Mouse (Mus musculus) embryonic stem cell, embryonic (primary cell): ENCODE measurements around the gene S100a16.

Source experiments
- CTCF ChIA-PET, 4 experiments: fragments of 300-600 bp in 2 of 4; fragments of 350-600 bp in 2 of 4; sonication (Branson Sonifier 250); formaldehyde crosslinking; loops; one replicate each; lab custom pipeline; 2022; ENCODE audit warnings: inconsistent platforms in 2 of 4; lab: Charles Lee
- POLR2A ChIA-PET, 4 experiments: fragments of 300-600 bp in 2 of 4; fragments of 350-600 bp in 2 of 4; sonication (Branson Sonifier 250); formaldehyde crosslinking; loops; one replicate each; lab custom pipeline; 2022; ENCODE audit warnings: antibody characterized with exemption in 4 of 4, inconsistent platforms in 1 of 4; lab: Charles Lee

S100a16 gene

GRCm38 (mm10) chr3:90512276-90512675 lies 24.8 kb upstream of the S100a16 start:
- POLR2A ChIA-PET = interaction anchor here (0.6 to 19.5 kb wide), 84 partner anchors 8 to 1094 kb away, joined by 3 to 802 read pairs (median 8); partner anchors contain the start of genes Ints3 (in 3 of the 4), S100a14 (in 3 of the 4), S100a16 (in 3 of the 4) and Slc27a3 (in 3 of the 4)
- CTCF ChIA-PET = interaction anchor here in 3 of 4 experiments (1.0 to 2.6 kb wide), 5 partner anchors 10 to 22 kb away, joined by 3 to 24 read pairs (median 5); partner anchors contain the start of genes Snapin (in 2 of the 3) and S100a14 (in 1 of the 3)

- ChIA-PET CTCF (interaction anchor here (0.5 to 2.6 kb wide), 13 partner anchors 9 to 197 kb away, joined by 3 to 24 read pairs (median 4); partner anchors contain the start of genes S100a14 (in 2 of the 4) and Snapin (in 2 of the 4)), POLR2A (interaction anchor here (0.6 to 19.5 kb wide), 160 partner anchors 8 to 1938 kb away, joined by 3 to 802 read pairs (median 5); partner anchors contain the start of genes Ints3 (in 3 of the 4), S100a14 (in 3 of the 4), S100a16 (in 3 of the 4) and Slc27a3 (in 3 of the 4))
Observed at GRCm38 (mm10) chr3:90512948-90513642, 24.0 kb upstream of the S100a16 start.

- CTCF ChIA-PET = interaction anchor here in 2 of 4 experiments (0.8 to 2.6 kb wide), 7 partner anchors 8 to 196 kb away, joined by 3 to 24 read pairs (median 4); partner anchors contain the start of genes S100a14 (in 2 of the 2) and Snapin (in 2 of the 2)
- POLR2A ChIA-PET = interaction anchor here (0.7 to 19.5 kb wide), 101 partner anchors 8 to 1939 kb away, joined by 3 to 802 read pairs (median 7); partner anchors contain the start of genes Ints3 (in 3 of the 4), S100a14 (in 3 of the 4), Slc27a3 (in 3 of the 4) and Snapin (in 3 of the 4)
Observed at GRCm38 (mm10) chr3:90513796-90514590, 23.1 kb upstream of the S100a16 start, which contains the start of the genes S100a1 and S100a13. TSS of gene S100a1 (minus strand) at chr3:90514392. TSS of gene S100a13 (plus strand) at chr3:90514435.

- ChIA-PET CTCF (interaction anchor here in 1 of 4 experiments (0.6 kb wide), 1 partner anchor 17 kb away, joined by 8 read pairs; no protein-coding TSS in a partner anchor), POLR2A (interaction anchor here in 3 of 4 experiments (0.6 to 6.8 kb wide), 17 partner anchors 7 to 107 kb away, joined by 3 to 101 read pairs (median 4); partner anchors contain the start of genes S100a14 (in 2 of the 3), Snapin (in 2 of the 3) and Chtop (in 1 of the 3))
Observed at GRCm38 (mm10) chr3:90514691-90515090, 22.4 kb upstream of the S100a16 start.

- CTCF ChIA-PET = interaction anchor here in 1 of 4 experiments (0.6 kb wide), 1 partner anchor 17 kb away, joined by 8 read pairs; no protein-coding TSS in a partner anchor
- POLR2A ChIA-PET = interaction anchor here in 3 of 4 experiments (0.6 to 6.8 kb wide), 17 partner anchors 8 to 106 kb away, joined by 3 to 101 read pairs (median 4); partner anchors contain the start of genes S100a14 (in 2 of the 3), Snapin (in 2 of the 3) and Chtop (in 1 of the 3)
Observed at GRCm38 (mm10) chr3:90515242-90515641, 21.8 kb upstream of the S100a16 start.

GRCm38 (mm10) chr3:90515789-90516188 lies 21.3 kb upstream of the S100a16 start:
- POLR2A ChIA-PET = interaction anchor here in 3 of 4 experiments (0.5 to 6.8 kb wide), 15 partner anchors 7 to 106 kb away, joined by 3 to 101 read pairs (median 5); partner anchors contain the start of genes Chtop (in 2 of the 3), S100a14 (in 2 of the 3) and Snapin (in 2 of the 3)

GRCm38 (mm10) chr3:90517711-90518110 lies 19.3 kb upstream of the S100a16 start:
- POLR2A ChIA-PET = interaction anchor here (0.5 to 6.8 kb wide), 16 partner anchors 9 to 41 kb away, joined by 3 to 78 read pairs (median 6); partner anchors contain the start of genes Chtop (in 3 of the 4), S100a14 (in 2 of the 4) and Snapin (in 2 of the 4)
- CTCF ChIA-PET = interaction anchor here in 1 of 4 experiments (1.4 kb wide), 1 partner anchor 113 kb away, joined by 3 read pairs; no protein-coding TSS in a partner anchor

More at GRCm38 (mm10) chr3:90515789-90516188, 21.3 kb upstream of the S100a16 start:
- CTCF ChIA-PET = interaction anchor here in 1 of 4 experiments (0.9 kb wide), 1 partner anchor 10 kb away, joined by 3 read pairs; the partner anchor contains the start of gene S100a14

GRCm38 (mm10) chr3:90525421-90525820 lies 11.6 kb upstream of the S100a16 start:
- POLR2A ChIA-PET = interaction anchor here in 3 of 4 experiments (0.7 to 9.3 kb wide), 23 partner anchors 10 to 426 kb away, joined by 3 to 200 read pairs (median 10); partner anchors contain the start of genes Chtop (in 3 of the 3), S100a1 (in 3 of the 3), S100a13 (in 3 of the 3) and S100a16 (in 2 of the 3)
- CTCF ChIA-PET = interaction anchor here (0.6 to 3.5 kb wide), 31 partner anchors 9 to 185 kb away, joined by 3 to 24 read pairs (median 4); partner anchors contain the start of genes S100a16 (in 2 of the 4), S100a6 (in 1 of the 4) and Snapin (in 1 of the 4)

- POLR2A ChIA-PET = interaction anchor here in 3 of 4 experiments (0.6 to 9.3 kb wide), 30 partner anchors 8 to 137 kb away, joined by 3 to 200 read pairs (median 6); partner anchors contain the start of genes Chtop (in 3 of the 3), S100a1 (in 3 of the 3), S100a13 (in 3 of the 3) and S100a16 (in 3 of the 3)
- CTCF ChIA-PET = interaction anchor here (0.6 to 3.5 kb wide), 30 partner anchors 10 to 184 kb away, joined by 3 to 24 read pairs (median 4); partner anchors contain the start of genes S100a16 (in 3 of the 4), S100a6 (in 1 of the 4) and Snapin (in 1 of the 4)
Observed at GRCm38 (mm10) chr3:90526076-90526475, 11.0 kb upstream of the S100a16 start.

- POLR2A ChIA-PET = interaction anchor here in 3 of 4 experiments (0.6 to 9.3 kb wide), 28 partner anchors 9 to 86 kb away, joined by 3 to 200 read pairs (median 6); partner anchors contain the start of genes Chtop (in 3 of the 3), S100a1 (in 3 of the 3), S100a13 (in 3 of the 3) and S100a16 (in 3 of the 3)
- CTCF ChIA-PET = interaction anchor here (0.6 to 3.5 kb wide), 21 partner anchors 10 to 183 kb away, joined by 3 to 24 read pairs (median 4); partner anchors contain the start of genes S100a16 (in 3 of the 4) and S100a6 (in 1 of the 4)
Observed at GRCm38 (mm10) chr3:90526580-90526979, 10.5 kb upstream of the S100a16 start, which contains the start of gene S100a14. TSS of gene S100a14 (plus strand) at chr3:90526856.

- POLR2A ChIA-PET = interaction anchor here in 3 of 4 experiments (0.6 to 9.3 kb wide), 24 partner anchors 8 to 73 kb away, joined by 3 to 200 read pairs (median 6); partner anchors contain the start of genes Chtop (in 3 of the 3), S100a1 (in 3 of the 3), S100a13 (in 3 of the 3) and S100a16 (in 2 of the 3)
- CTCF ChIA-PET = interaction anchor here in 3 of 4 experiments (0.6 to 3.5 kb wide), 9 partner anchors 9 to 182 kb away, joined by 3 to 21 read pairs (median 9); partner anchors contain the start of gene S100a16 (in 2 of the 3)
Observed at GRCm38 (mm10) chr3:90527291-90527873, 9.7 kb upstream of the S100a16 start.

- ChIA-PET POLR2A (interaction anchor here in 1 of 4 experiments (0.9 to 1.8 kb wide), 2 partner anchors 9 to 90 kb away, joined by 3 to 4 read pairs; no protein-coding TSS in a partner anchor), CTCF (interaction anchor here in 2 of 4 experiments (0.5 to 0.6 kb wide), 2 partner anchors 32 to 34 kb away, joined by 3 read pairs; no protein-coding TSS in a partner anchor)
Observed at GRCm38 (mm10) chr3:90531713-90532112, 5.3 kb upstream of the S100a16 start.

- CTCF ChIA-PET = no interaction called here
Observed at GRCm38 (mm10) chr3:90535446-90535845, 1.6 kb upstream of the S100a16 start.

GRCm38 (mm10) chr3:90537905-90538296 lies 847 bp downstream of the S100a16 start:
- ChIA-PET POLR2A (interaction anchor here in 3 of 4 experiments (0.6 to 3.1 kb wide), 10 partner anchors 10 to 50 kb away, joined by 3 to 19 read pairs (median 4); partner anchors contain the start of genes Chtop (in 2 of the 3) and S100a14 (in 1 of the 3)), CTCF (interaction anchor here in 1 of 4 experiments (1.3 to 2.3 kb wide), 2 partner anchors 12 to 15 kb away, joined by 3 to 18 read pairs; partner anchors contain the start of gene S100a14)

More at GRCm38 (mm10) chr3:90535446-90535845, 1.6 kb upstream of the S100a16 start:
- POLR2A ChIA-PET = interaction anchor here in 3 of 4 experiments (1.0 to 4.5 kb wide), 6 partner anchors 10 to 27 kb away, joined by 3 to 22 read pairs (median 14); partner anchors contain the start of genes Chtop (in 1 of the 3), S100a1 (in 1 of the 3), S100a13 (in 1 of the 3) and S100a14 (in 1 of the 3)
